8 mouse cellular contexts compared by ENCODE assay signal in the genomic region with DNA sequence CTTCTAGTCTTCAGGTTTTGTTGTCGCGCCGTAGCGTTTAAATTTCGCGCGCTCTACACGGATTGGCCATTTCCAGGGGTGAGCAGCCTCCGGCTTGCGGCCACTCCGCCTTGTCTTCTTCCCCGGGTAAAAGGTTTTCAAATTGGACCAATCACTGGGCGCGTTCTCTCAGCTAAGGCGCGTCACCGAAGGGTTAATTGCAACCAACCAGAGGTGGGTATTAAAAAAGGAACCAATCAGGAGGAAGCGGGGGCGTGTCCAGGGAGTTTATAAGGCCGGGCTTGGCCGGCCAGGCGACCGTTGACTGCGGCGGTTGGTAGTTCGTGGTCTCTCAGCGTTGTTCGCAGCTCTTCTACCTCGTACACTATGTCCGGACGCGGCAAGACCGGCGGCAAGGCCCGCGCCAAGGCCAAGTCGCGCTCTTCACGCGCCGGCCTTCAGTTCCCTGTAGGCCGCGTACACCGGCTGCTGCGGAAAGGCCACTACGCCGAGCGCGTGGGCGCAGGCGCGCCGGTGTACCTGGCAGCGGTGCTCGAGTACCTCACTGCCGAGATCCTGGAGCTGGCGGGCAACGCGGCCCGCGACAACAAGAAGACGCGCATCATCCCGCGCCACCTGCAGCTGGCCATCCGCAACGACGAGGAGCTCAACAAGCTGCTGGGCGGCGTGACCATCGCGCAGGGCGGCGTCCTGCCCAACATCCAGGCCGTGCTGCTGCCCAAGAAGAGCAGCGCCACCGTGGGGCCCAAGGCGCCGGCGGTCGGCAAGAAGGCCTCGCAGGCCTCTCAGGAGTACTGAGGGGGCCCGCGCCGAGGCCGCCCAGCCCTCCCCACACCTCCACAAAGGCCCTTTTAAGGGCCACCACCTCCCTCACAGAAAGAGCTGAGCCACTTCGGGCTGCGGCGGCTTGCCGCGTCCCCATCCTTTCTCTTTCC. TPM values are rescaled to one million over a fixed set of nuclear protein-coding genes. Genes with fewer than 3 reads are reported as not detected.
A peak's percentile ranks its signal among the peaks of the same experiment; 100 is the strongest.
DNase-seq lines count a peak whose midpoint lies in the region; ATAC-seq lines count a peak whose summit lies in the region.

H2afx (plus strand) TSS at position 299 of the 935 bp plus-strand sequence.

- peak within 1 kb of the TSS; percentile 93 for H3K9ac ChIP-seq in hindbrain, embryonic 14.5 days

- WGBS in hindbrain, embryonic 14.5 days = under 1% methylated on average over 89 of the region's 91 CpGs

- no peaks in the 10 kb centered on the region for H3K9me3 ChIP-seq in hindbrain, embryonic 14.5 days (ENCODE audit: control insufficient read depth, low read length)

- H3K4me1 ChIP-seq in hindbrain, embryonic 14.5 days (replicated peaks; ENCODE audit: control insufficient read depth, insufficient read depth, low read length) = peaks cover 14% of the 10 kb centered on the region

- ATAC-seq in hindbrain, embryonic 14.5 days (ENCODE audit: low FRiP score) = peak; percentile 97

- H3K36me3 ChIP-seq in hindbrain, embryonic 14.5 days (replicated peaks; ENCODE audit: control insufficient read depth, insufficient read depth) = peaks cover 46% of the 10 kb centered on the region

- H3K4me2 ChIP-seq in hindbrain, embryonic 14.5 days (replicated peaks) = peak within 1 kb of the TSS; percentile 96

- peak; percentile 100 for DNase-seq in R1 (ENCODE audit: low read depth, low spot score)
- peak; percentile 98 to 99 for DNase-seq in cerebellum, postnatal 25 days
- DNase-seq in frontal cortex, postnatal 25 days (ENCODE audit: low spot score in 2 of 2) = peak; percentile 95 to 98
- peak; percentile 98 for DNase-seq in hindbrain, embryonic 14.5 days (ENCODE audit: low spot score)
- peak; percentile 98 for DNase-seq in layer of hippocampus, postnatal 36 days
- DNase-seq in lung, postnatal 36 days = peak; percentile 100
- peak; percentile 100 for DNase-seq in retina, postnatal 1 day
- peak; percentile 96 to 97 for DNase-seq in urinary bladder, adult 18-20 months (ENCODE audit: low spot score in 2 of 2)

- peak within 1 kb of the TSS; percentile 81 for H3K4me3 ChIP-seq in hindbrain, embryonic 14.5 days (replicated peaks; ENCODE audit: low read length)

- H3K27me3 ChIP-seq in hindbrain, embryonic 14.5 days (ENCODE audit: control insufficient read depth, insufficient read depth, low read length) = no peaks in the 10 kb centered on the region

- H3K27ac ChIP-seq in hindbrain, embryonic 14.5 days = peak within 1 kb of the TSS; percentile 92

RNA-seq across cellular contexts. Expression of gene H2afx, which starts in this region (rescaled TPM):
- polyA plus RNA-seq in hindbrain, embryonic 14.5 days (2014; fragmentation: Nextera tagmentation; extraction: Ambion mirVana) = 102 and 107 TPM in 2 replicates
- 10 to 100 TPM; 43.4 to 49.9 TPM for total RNA-seq in layer of hippocampus, postnatal 36 days (2021)

Comparison
In these comparisons a context has a peak if more than half of its experiments do, and no peak if none do; other contexts are left out.
1. Peak in every context shown above with its lines: DNase-seq, ATAC-seq, H3K4me3 ChIP-seq and H3K27ac ChIP-seq.